Mouse (Mus musculus): ENCODE data around the gene Exoc3l2. TPM values are rescaled to one million over a fixed set of nuclear protein-coding genes. Genes with fewer than 3 reads are reported as not detected.

Exoc3l2 gene
- polyA plus RNA-seq, 2 experiments: 0.48 to 1.7 TPM

DNA sequence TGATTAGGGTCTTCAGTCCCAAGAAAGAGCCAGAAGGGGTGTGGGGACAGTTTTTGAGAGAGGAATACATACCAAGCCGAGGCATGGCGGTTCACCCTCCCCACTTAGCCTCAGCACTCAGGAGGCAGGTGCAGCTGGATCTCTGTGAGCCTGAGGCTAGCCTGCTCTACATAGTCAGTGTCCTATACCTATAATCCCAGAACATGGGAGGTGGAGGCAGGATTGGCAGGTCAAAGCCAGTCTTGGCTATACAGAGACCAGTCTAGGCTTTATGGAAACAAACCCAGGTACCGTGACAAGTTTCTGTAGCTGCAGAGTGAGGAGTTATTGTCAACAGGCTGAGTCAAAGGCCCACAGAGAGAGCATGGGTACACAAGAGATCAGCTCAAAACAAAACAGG, 40.0 kb upstream of the Exoc3l2 start:
- DNase-seq (ENCODE audit: low read depth in 3 of 3, low spot score in 3 of 3) (no peak), ATAC-seq (ENCODE audit: insufficient read depth) (no peak)
- Histone ChIP-seq H3K9ac (replicated peaks) (no peak overlapping the region), H3K4me2 (ENCODE audit: low read depth) (no peak overlapping the region), H3K9me3 (ENCODE audit: control insufficient read depth, low read length) (no peaks in the 10 kb centered on the region), H3K36me3 (replicated peaks; ENCODE audit: control insufficient read depth, insufficient read depth, low read depth) (no peaks in the 10 kb centered on the region), H3K4me3 (ENCODE audit: insufficient read depth in 1 of 2, low read depth in 2 of 2, low read length in 2 of 2) (no peak overlapping the region), H3K27me3 (ENCODE audit: control insufficient read depth, insufficient read depth, low read length) (peaks cover 18% of the 10 kb centered on the region), H3K4me1 (replicated peaks; ENCODE audit: control insufficient read depth in 2 of 2, insufficient read depth in 2 of 2, low read length in 1 of 2) (peaks cover 0 to 7% of the 10 kb centered on the region in 2 experiments; a peak in 3 of 4 replicates), H3K27ac (no peak overlapping the region)
- no peak for TF ChIP-seq EP300 (IDR thresholded peaks at IDR 0.05; ENCODE audit: low read depth)
- no peak for TF ChIP-seq CTCF (IDR thresholded peaks at IDR 0.05; ENCODE audit: low read depth)
- WGBS (ENCODE audit: insufficient replicate concordance): 64% methylated on average over 3 of the region's 3 CpGs

DNA sequence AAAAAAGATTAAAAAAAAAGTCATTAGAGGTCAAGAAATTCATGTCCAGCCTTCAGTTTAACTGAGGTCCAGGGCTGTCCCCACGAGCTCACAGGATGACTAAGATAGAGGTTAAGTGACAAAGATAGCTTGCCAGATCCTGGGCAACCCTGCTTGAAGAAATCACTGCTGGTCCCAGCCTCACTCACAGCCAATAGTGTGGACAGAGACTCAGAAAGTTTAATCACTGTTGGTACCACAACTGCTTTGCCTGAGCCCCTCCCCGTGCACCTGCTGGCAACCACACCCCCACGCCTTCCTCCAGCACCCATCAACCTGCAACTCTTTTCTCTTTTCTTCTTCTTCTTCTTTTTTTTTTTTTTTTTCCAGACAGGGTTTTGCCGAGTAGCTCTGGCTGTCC, 39.1 kb upstream of the Exoc3l2 start:
- H3K4me2 ChIP-seq (ENCODE audit: low read depth): no peak overlapping the region
- H3K27ac ChIP-seq: no peak overlapping the region
- 51% methylated on average over 4 of the region's 4 CpGs for WGBS (ENCODE audit: insufficient replicate concordance)
- H3K27me3 ChIP-seq (ENCODE audit: control insufficient read depth, insufficient read depth, low read length): peaks cover 17% of the 10 kb centered on the region
- ATAC-seq (ENCODE audit: insufficient read depth): no peak
- no peak for DNase-seq (ENCODE audit: low read depth in 3 of 3, low spot score in 3 of 3)
- H3K4me1 ChIP-seq (replicated peaks; ENCODE audit: control insufficient read depth in 2 of 2, insufficient read depth in 2 of 2, low read length in 1 of 2): peaks cover 0 to 7% of the 10 kb centered on the region in 2 experiments; a peak in 3 of 4 replicates
- no peak overlapping the region for H3K4me3 ChIP-seq (ENCODE audit: insufficient read depth in 1 of 2, low read depth in 2 of 2, low read length in 2 of 2)
- no peak for TF ChIP-seq CTCF (IDR thresholded peaks at IDR 0.05; ENCODE audit: low read depth)
- no peak for TF ChIP-seq EP300 (IDR thresholded peaks at IDR 0.05; ENCODE audit: low read depth)
- no peaks in the 10 kb centered on the region for H3K36me3 ChIP-seq (replicated peaks; ENCODE audit: control insufficient read depth, insufficient read depth, low read depth)
- no peaks in the 10 kb centered on the region for H3K9me3 ChIP-seq (ENCODE audit: control insufficient read depth, low read length)
- H3K9ac ChIP-seq (replicated peaks): no peak overlapping the region

DNA sequence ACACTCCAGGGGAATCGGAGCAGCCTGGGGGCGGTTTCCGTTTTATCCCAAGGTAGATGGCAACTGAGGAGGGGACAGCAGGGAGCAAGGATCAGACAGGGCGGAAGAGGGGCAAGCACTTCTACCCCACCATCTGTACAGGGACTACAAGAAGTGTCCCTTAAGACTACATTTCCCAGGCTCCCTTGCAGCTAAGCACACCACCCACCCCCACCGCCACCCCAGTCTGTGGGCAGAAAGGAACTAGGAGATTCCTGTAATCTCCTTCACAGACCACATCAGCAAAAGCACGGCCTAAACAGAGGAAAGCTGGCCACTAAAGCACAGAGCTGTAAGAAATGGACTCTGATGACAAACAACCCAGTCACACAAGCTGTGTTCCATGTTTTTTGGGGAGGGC, 36.8 kb upstream of the Exoc3l2 start:
- no peak for ATAC-seq (ENCODE audit: insufficient read depth)
- H3K9me3 ChIP-seq (ENCODE audit: control insufficient read depth, low read length): no peaks in the 10 kb centered on the region
- H3K4me1 ChIP-seq (replicated peaks; ENCODE audit: control insufficient read depth in 2 of 2, insufficient read depth in 2 of 2, low read length in 1 of 2): peaks cover 0 to 3% of the 10 kb centered on the region in 2 experiments; a peak in 1 of 4 replicates
- no peaks in the 10 kb centered on the region; the same call in 1 of the 2 replicates for H3K27me3 ChIP-seq (ENCODE audit: control insufficient read depth, insufficient read depth, low read length)
- WGBS (ENCODE audit: insufficient replicate concordance): 66% methylated on average over 6 of the region's 6 CpGs
- H3K4me2 ChIP-seq (ENCODE audit: low read depth): no peak overlapping the region
- DNase-seq (ENCODE audit: low read depth in 3 of 3, low spot score in 3 of 3): no peak
- H3K4me3 ChIP-seq (ENCODE audit: insufficient read depth in 1 of 2, low read depth in 2 of 2, low read length in 2 of 2): no peak overlapping the region
- TF ChIP-seq CTCF (IDR thresholded peaks at IDR 0.05; ENCODE audit: low read depth): no peak
- no peak for TF ChIP-seq EP300 (IDR thresholded peaks at IDR 0.05; ENCODE audit: low read depth)
- no peaks in the 10 kb centered on the region for H3K36me3 ChIP-seq (replicated peaks; ENCODE audit: control insufficient read depth, insufficient read depth, low read depth)
- no peak overlapping the region for H3K9ac ChIP-seq (replicated peaks)
- H3K27ac ChIP-seq: no peak overlapping the region

DNA sequence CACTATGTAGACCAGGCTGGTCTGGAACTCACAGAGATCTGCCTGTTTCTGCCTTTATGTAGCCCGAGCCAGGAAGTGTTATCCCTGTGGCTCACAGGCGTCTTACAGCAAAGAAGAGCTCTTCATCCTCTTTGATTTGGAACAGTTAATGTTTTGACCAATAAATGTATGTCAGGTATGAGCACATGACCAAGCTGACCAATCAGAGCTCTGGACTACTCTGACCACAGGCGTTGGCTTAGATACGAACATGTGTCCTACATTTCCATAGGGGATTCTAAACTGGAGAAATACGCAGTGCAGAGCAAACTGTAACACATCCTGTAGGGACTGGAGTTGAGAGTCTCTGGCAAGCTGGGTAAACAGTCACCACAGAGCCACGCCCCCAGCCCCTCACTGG, 36.2 kb upstream of the Exoc3l2 start:
- Histone ChIP-seq H3K4me3 (ENCODE audit: insufficient read depth in 1 of 2, low read depth in 2 of 2, low read length in 2 of 2) (no peak overlapping the region), H3K27me3 (ENCODE audit: control insufficient read depth, insufficient read depth, low read length) (no peaks in the 10 kb centered on the region; the same call in 1 of the 2 replicates), H3K4me1 (replicated peaks; ENCODE audit: control insufficient read depth in 2 of 2, insufficient read depth in 2 of 2, low read length in 1 of 2) (no peaks in the 10 kb centered on the region), H3K36me3 (replicated peaks; ENCODE audit: control insufficient read depth, insufficient read depth, low read depth) (no peaks in the 10 kb centered on the region), H3K27ac (no peak overlapping the region), H3K4me2 (ENCODE audit: low read depth) (no peak overlapping the region), H3K9ac (replicated peaks) (no peak overlapping the region), H3K9me3 (ENCODE audit: control insufficient read depth, low read length) (no peaks in the 10 kb centered on the region)
- no peak for DNase-seq (ENCODE audit: low read depth in 3 of 3, low spot score in 3 of 3)
- no peak for ATAC-seq (ENCODE audit: insufficient read depth)
- TF ChIP-seq EP300 (IDR thresholded peaks at IDR 0.05; ENCODE audit: low read depth) (no peak), CTCF (IDR thresholded peaks at IDR 0.05; ENCODE audit: low read depth) (no peak)
- WGBS (ENCODE audit: insufficient replicate concordance): 73% methylated on average over 6 of the region's 6 CpGs

DNA sequence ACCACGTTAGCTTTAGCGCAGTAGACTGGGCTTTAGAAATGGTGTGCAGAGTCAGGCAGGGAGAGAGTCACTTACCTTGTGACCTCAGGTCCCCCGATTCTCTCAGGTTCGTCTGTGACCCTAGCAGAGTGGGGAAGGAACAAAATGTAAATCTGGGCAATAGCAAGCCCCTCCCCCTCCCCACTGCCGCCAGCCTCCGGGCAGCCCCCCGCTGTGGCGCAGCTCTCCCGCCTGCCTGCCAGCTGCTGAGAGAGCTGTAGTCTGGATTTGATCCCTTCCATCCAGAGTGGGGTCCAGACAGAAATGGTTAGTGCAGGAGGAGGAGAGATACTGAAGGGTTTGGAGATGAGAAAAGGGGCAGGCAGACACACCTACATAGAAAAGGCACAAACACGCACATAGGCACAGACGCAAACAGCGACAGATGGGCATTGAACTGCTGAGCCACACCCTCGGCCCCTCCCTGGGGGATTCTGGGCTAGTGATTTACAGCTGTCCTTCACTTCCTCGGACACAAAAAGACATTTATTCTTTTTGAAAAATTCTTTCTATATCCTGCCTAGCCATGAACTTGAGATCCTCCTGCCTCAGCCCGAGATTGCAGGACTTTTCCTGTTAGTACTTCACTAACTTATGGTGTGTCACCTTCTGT, 35.0 kb upstream of the Exoc3l2 start:
- no peak for ATAC-seq (ENCODE audit: insufficient read depth)
- Histone ChIP-seq H3K4me2 (ENCODE audit: low read depth) (no peak overlapping the region), H3K27ac (no peak overlapping the region), H3K4me3 (ENCODE audit: insufficient read depth in 1 of 2, low read depth in 2 of 2, low read length in 2 of 2) (no peak overlapping the region), H3K9ac (replicated peaks) (no peak overlapping the region), H3K27me3 (ENCODE audit: control insufficient read depth, insufficient read depth, low read length) (no peaks in the 10 kb centered on the region; the same call in 1 of the 2 replicates), H3K4me1 (replicated peaks; ENCODE audit: control insufficient read depth in 2 of 2, insufficient read depth in 2 of 2, low read length in 1 of 2) (no peaks in the 10 kb centered on the region), H3K36me3 (replicated peaks; ENCODE audit: control insufficient read depth, insufficient read depth, low read depth) (peaks cover 4% of the 10 kb centered on the region), H3K9me3 (ENCODE audit: control insufficient read depth, low read length) (no peaks in the 10 kb centered on the region)
- 72% methylated on average over 15 of the region's 15 CpGs for WGBS (ENCODE audit: insufficient replicate concordance)
- TF ChIP-seq CTCF (IDR thresholded peaks at IDR 0.05; ENCODE audit: low read depth): no peak
- no peak for TF ChIP-seq EP300 (IDR thresholded peaks at IDR 0.05; ENCODE audit: low read depth)
- no peak for DNase-seq (ENCODE audit: low read depth in 3 of 3, low spot score in 3 of 3)

Data from liver, embryonic 14.5 days (tissue).